Mouse (Mus musculus) cerebellum, postnatal 10 days (tissue): Measurements from ENCODE around the gene Hacd1.
A peak's percentile ranks its signal among the peaks of the same experiment; 100 is the strongest.
"Not testable (repeated sequence)": the region's sequence is repeated elsewhere in the genome, so short reads cannot be mapped to it uniquely, and the experiment has no call there.

Experiments used
- DNase-seq, 2 experiments: peaks; one replicate each; pipeline ENCODE4 v3.0.0; 2021; ENCODE audit warnings: mixed read lengths in 2 of 2

Hacd1 gene

GRCm38 (mm10) chr2:14055566-14056331, at the start of gene Hacd1:
Gene Hacd1, minus strand, starts transcription at chr2:14056135.
- peak; percentile 97 to 98 for DNase-seq

- DNase-seq, result no peak
These were observed 48.0 kb upstream of the Hacd1 start for GRCm38 (mm10) chr2:14103924-14104323.

- DNase-seq, result no peak
These were observed 46.7 kb upstream of the Hacd1 start for GRCm38 (mm10) chr2:14102603-14103002.

- no peak for DNase-seq
These were observed 44.6 kb upstream of the Hacd1 start for GRCm38 (mm10) chr2:14100533-14100932.

GRCm38 (mm10) chr2:14078527-14078926, 22.6 kb upstream of the Hacd1 start:
- DNase-seq, result not testable (repeated sequence)

GRCm38 (mm10) chr2:14074221-14074901, 18.4 kb upstream of the Hacd1 start:
- peak in 1 of 2 experiments; percentile 14 for DNase-seq

- peak; percentile 95 to 96 for DNase-seq
These were observed 17.7 kb upstream of the Hacd1 start, which contains the start of gene Stam for GRCm38 (mm10) chr2:14073362-14074220. Gene Stam, plus strand, starts transcription at chr2:14074098.

- DNase-seq, result no peak
These were observed 17.1 kb upstream of the Hacd1 start for GRCm38 (mm10) chr2:14073008-14073361.

- DNase-seq, result no peak
These were observed 14.5 kb upstream of the Hacd1 start for GRCm38 (mm10) chr2:14070466-14070865.

- DNase-seq, result no peak
These were observed 13.1 kb upstream of the Hacd1 start for GRCm38 (mm10) chr2:14069027-14069426.

GRCm38 (mm10) chr2:14065704-14066650, 10.0 kb upstream of the Hacd1 start:
- no peak for DNase-seq

GRCm38 (mm10) chr2:14055168-14055565, 768 bp downstream of the Hacd1 start:
- peak; percentile 92 to 93 for DNase-seq

- DNase-seq, result no peak
These were observed 1.2 kb downstream of the Hacd1 start for GRCm38 (mm10) chr2:14054716-14055115.

GRCm38 (mm10) chr2:14054163-14054562, 1.8 kb downstream of the Hacd1 start:
- DNase-seq, result no peak

GRCm38 (mm10) chr2:14053618-14054017, 2.3 kb downstream of the Hacd1 start:
- no peak for DNase-seq

- no peak for DNase-seq
These were observed 7.1 kb downstream of the Hacd1 start for GRCm38 (mm10) chr2:14048808-14049207.

- DNase-seq, result peak; percentile 83 to 84
These were observed 7.6 kb downstream of the Hacd1 start for GRCm38 (mm10) chr2:14048381-14048780.

GRCm38 (mm10) chr2:14043577-14044170, 12.3 kb downstream of the Hacd1 start:
- no peak for DNase-seq

- DNase-seq, result no peak
These were observed 12.9 kb downstream of the Hacd1 start for GRCm38 (mm10) chr2:14043011-14043410.

GRCm38 (mm10) chr2:14041249-14041648, 14.7 kb downstream of the Hacd1 start:
- DNase-seq, result no peak

- DNase-seq, result no peak
These were observed 36.7 kb downstream of the Hacd1 start for GRCm38 (mm10) chr2:14019228-14019627.

GRCm38 (mm10) chr2:14005121-14005520, 50.8 kb downstream of the Hacd1 start:
- DNase-seq, result no peak
